Mouse (Mus musculus) urinary bladder, postnatal 4 days (tissue): Measurements from ENCODE around the gene Fos.

Experiments
- DNase-seq, 2 experiments: peaks; one replicate each; pipeline ENCODE4 v3.0.0; 2021 to 2022; ENCODE audit warnings: low spot score in 2 of 2

Gene Fos

DNA sequence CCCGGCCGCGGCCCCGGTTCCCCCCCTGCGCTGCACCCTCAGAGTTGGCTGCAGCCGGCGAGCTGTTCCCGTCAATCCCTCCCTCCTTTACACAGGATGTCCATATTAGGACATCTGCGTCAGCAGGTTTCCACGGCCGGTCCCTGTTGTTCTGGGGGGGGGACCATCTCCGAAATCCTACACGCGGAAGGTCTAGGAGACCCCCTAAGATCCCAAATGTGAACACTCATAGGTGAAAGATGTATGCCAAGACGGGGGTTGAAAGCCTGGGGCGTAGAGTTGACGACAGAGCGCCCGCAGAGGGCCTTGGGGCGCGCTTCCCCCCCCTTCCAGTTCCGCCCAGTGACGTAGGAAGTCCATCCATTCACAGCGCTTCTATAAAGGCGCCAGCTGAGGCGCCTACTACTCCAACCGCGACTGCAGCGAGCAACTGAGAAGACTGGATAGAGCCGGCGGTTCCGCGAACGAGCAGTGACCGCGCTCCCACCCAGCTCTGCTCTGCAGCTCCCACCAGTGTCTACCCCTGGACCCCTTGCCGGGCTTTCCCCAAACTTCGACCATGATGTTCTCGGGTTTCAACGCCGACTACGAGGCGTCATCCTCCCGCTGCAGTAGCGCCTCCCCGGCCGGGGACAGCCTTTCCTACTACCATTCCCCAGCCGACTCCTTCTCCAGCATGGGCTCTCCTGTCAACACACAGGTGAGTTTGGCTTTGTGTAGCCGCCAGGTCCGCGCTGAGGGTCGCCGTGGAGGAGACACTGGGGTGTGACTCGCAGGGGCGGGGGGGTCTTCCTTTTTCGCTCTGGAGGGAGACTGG is at the start of gene Fos:
Fos (plus strand) TSS at position 410 of the 817 bp plus-strand sequence.
- peak; percentile 82 to 87 for DNase-seq

- DNase-seq, result no peak
Measured at GRCm38 (mm10) chr12:85425721-85426120, 48.0 kb upstream of the Fos start.

GRCm38 (mm10) chr12:85426126-85426525 is 47.6 kb upstream of the Fos start:
- DNase-seq, result no peak

DNA sequence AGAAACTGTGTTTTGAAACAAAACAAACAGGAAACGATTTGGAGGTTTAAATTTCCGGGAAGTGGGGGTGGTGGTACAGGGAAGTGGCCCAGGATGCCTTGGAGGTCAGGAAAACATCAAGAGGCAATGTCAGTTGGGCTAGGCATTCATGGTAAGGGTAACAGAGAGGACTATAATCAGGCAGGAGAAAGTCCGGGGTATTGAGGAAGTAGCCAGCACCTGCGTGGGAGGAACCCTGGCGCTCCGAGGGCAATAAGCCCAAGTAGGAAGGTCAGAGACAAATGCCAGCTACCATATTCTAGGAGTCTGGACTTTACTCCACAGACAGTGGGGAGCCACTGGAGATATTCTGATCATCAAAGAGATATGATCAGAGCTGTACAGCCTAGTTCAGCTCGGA is 45.9 kb upstream of the Fos start:
- no peak for DNase-seq

DNA sequence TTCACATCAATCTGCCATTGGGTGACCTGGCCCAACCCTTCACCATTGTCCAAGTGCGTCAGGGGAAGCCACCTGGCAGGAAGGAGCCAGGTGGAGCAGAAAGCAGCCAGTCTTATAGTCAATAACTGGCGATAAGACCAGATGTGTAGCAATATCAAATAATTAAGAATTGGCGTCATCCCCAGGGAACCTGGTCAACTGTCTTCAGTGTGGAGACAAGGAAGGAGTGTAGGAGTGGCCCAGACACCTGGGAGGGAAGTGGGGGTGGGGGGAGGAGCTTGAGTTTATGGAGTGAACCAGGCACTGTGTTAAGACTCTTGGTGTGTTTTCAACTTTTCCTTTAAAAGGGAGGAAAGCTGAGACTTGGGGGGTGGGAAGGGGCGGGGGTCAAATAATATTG is 43.7 kb upstream of the Fos start:
- DNase-seq, result no peak

DNA sequence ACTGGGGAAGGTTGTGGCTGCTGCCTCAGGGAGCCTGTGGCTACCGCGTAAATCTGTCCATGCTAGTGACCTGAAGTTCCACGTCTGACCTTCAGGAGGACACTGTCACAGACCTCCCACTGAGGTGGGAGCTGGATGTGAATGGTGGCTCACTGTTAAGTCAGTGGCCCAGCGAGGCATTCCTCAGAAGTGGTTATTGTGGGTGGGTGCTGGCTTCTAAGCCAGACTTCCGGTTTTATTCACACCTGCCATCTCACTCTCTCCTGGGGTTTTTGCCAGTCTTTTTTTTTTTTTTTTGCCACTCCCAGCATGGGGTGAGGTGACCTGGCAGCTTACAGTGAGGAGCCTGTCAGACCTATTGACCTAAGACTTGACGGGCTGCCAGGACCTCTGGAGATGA is 43.3 kb upstream of the Fos start:
- no peak for DNase-seq

GRCm38 (mm10) chr12:85433850-85434249 is 39.8 kb upstream of the Fos start:
- DNase-seq, result no peak

DNA sequence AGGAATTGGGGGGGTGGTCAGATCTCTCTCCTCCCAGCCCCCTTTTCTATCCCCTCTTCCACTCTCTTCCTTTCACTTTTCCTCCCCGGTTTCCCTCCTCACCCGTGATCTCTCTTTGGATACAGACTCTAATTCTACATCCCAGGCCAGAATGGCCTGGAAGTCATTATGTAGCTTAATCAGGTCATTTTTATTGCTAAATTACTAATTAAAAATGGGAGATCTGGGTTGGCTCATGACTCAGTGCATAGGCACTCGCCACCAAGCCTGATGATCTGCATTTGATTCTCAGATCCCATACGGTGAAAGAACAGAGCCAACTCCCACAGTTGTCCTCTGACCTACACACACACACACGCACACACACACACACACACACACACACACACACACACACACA is 39.2 kb upstream of the Fos start:
- no peak for DNase-seq

GRCm38 (mm10) chr12:85436021-85436621 is 37.6 kb upstream of the Fos start:
- no peak for DNase-seq

- DNase-seq, result no peak
Measured at GRCm38 (mm10) chr12:85437172-85437876, 36.4 kb upstream of the Fos start.

DNA sequence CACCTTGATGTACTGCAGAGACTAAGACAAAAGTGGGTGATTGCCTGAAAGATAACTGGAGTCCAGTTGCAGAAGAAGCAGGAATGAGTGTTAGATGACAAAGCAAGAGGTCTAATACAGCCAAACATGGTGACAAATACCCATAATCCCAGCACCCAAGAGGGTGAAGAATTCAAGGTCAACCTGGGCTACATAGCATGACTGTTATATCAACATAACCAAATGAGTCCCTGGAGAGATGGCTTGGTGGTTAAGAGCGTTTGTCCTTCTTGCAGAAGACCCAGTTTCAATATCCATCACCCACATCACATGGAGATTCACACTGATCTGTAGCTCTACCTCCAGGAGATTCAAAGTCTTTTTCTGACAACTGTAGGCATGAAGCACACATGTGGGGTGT is 30.2 kb upstream of the Fos start:
- no peak for DNase-seq

- DNase-seq, result no peak
Measured at GRCm38 (mm10) chr12:85444646-85445045, 29.0 kb upstream of the Fos start.

DNA sequence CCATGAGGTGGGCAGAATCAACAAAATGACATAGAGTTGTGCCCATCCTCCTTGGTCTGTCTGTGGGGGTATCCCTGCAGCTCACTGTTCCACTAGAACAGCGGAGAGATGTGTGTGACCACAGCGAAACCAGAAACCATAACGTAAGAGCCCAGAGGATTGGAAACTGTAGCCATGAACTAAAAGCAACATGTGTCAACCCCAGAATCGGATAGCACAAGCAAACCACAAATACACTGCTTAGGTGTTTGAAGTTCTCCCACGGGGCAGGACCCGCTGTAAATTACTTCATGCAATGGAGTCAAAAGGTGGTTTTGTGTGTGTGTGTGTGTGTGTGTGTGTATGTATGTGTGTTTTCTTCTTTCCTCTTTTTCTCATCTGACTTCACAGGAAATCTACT is 26.7 kb upstream of the Fos start:
- no peak for DNase-seq

DNA sequence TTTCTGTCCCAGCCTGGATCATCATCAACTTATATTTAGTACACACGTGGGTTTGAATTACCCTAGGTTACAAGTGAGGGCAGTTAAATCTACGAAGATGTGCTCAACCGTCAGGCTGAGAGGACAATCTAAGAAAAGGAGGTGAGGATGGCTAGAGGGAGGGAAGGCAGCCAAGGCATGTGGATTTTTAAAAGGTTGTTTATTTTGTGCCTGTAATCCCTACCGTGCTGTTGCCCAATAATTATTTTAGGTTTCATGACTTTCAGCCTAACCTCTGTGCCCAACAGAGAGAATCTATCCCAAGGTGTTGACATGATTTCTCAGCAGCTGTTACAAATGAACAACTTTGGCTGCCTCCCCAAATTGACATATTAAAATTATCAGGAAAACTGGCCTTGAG is 26.2 kb upstream of the Fos start:
- no peak for DNase-seq

DNA sequence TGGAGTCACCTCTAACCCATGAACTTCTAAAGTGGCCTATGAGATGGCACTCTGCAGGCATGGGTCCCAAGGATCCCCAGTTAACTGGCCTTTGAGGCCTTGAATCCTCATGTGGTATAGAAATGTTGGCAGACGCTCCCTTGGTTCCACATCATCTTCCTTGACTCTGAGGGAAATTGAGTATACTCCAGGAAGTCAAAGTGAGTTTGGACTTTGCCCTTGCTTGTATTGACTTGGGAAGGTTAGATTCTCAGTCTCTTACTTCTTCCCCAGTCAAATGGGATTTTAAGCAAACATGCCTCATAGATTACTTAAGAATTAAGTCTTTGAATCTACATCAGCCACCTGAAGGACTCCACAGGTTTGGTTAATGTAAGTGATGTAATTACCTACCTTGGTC is 24.2 kb upstream of the Fos start:
- no peak for DNase-seq

DNA sequence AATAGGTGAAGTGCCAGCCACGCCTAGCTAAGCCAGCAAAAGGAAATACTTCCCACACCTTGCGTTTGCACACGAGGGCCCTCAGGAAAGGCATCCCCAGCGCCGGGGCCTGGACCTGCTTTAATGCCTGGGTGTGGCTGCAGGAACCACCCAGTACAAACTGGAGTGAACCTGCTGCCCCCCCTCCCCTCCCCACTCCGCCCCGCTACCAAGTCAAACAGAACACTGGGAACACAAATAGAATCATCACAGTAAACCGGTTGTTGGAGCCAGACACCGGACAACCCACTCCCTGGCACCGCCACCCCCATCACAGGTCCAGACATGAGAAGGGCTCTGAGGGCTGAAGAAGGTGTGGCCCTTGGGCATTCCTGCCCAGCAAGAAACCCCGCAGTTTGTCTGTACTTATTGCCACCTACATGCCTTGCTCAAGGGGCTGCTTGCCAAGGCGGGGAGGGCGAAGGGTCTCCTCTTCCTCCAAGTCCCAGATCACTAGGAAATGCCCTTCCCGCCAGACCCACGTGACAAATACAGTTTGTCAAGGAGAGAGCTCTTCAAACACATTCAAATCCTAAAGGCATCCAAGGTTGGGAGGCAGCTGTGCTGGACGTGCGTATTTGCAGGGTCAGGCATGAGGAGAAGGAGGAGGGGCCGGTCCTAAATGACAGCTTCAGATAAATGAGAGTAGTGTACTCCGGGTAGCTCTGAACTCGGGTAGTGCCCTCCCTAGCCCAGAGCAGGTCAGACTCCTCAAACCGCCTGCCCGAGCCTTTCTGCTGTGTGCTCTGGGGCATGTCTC is 21.8 kb upstream of the Fos start:
- peak in 1 of 2 experiments; percentile 70 for DNase-seq

DNA sequence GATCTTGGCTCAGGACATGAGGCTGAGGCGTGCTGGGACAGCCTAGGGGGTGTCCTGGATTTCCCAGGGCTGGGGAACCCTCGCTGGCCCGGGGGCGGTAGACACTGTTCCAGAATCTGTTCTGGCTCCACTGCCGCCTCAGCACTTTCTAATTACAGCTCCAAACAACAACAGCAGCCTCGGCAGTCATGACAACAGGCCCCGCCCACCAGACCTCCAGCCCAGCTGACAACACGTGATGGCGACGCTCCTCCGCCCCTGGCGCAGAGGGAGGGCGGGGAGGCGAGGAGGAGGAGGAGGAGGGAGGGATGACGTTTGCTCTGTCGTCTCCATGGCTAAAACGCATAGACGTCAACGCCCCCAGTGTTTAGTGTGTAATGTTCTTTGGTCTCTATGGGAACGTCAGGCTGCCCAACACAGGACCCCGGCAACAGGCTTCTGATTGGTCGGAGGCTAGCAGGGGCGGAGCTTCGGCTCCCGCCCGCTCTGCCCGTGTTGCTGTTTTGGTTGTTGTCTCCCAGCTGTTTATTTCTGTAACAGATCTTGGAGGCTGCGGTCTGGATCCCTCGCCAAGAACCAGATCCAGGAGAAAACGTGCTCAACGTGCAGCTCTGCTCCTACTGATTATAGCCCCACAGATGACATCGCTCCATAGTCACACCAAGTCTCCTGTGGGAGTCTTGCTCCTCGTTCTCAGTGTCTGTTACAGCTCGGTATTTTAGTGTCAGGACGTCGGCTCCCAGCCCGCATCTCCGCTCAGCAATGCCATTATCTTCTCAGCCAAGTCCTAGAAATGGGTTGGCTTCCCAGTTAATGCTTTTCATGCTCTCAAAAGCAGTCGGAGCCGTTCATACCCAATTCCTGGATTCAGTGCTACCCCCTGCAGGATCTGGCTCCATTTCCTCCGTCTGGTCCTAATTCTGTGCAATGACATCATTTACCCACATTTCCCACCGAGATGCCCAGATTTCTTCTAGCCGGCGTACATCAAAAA is 18.3 kb upstream of the Fos start:
- DNase-seq, result peak; percentile 97 to 99

GRCm38 (mm10) chr12:85456276-85456675 is 17.4 kb upstream of the Fos start:
- DNase-seq, result no peak

- DNase-seq, result no peak
Measured at GRCm38 (mm10) chr12:85456966-85457505, 16.7 kb upstream of the Fos start.

DNA sequence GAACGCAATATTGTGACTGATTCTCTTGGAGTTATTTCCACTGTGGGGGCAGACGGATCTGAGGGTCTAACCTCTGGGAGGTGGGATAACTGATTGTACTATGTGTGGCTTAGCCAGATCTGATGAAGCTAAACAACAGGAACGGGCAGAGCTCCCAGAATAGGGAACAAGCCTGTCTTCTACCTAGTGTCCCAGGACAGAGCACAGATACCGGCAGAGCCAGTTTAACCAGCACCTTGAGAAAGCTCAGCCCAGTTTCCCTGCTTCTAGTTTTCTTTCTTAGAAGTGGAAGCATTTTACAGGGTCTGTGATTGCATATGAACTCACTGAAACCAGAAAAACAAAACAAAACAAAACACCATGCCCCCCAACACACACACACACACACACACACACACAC is 13.9 kb upstream of the Fos start:
- no peak for DNase-seq
